Mouse (Mus musculus) cerebral cortex, adult 2 months (tissue): ENCODE measurements around the gene Gm28635.

Experiments
- WGBS: fragments of 180-500 bp; shearing (Covaris S2); methylation state at CpG from one replicate; pipeline ENCODE4 v1.1.7; 2018; 5-methylcytosine and 5-hydroxymethylcytosine counted together

Gene Gm28635

GRCm38 (mm10) chr2:84636231-84636741, 41.6 kb downstream of the Gm28635 start:
- WGBS = 36% methylated on average over 8 of the region's 8 CpGs

GRCm38 (mm10) chr2:84635611-84636010, 42.2 kb downstream of the Gm28635 start:
- 26% methylated on average over 2 of the region's 2 CpGs for WGBS

- 38% methylated on average over 4 of the region's 4 CpGs for WGBS
Measured at GRCm38 (mm10) chr2:84634934-84635482, 42.8 kb downstream of the Gm28635 start.

- 51% methylated on average over 4 of the region's 4 CpGs for WGBS
Measured at GRCm38 (mm10) chr2:84634006-84634405, 43.8 kb downstream of the Gm28635 start.

GRCm38 (mm10) chr2:84632999-84633398, 44.8 kb downstream of the Gm28635 start:
- WGBS = 35% methylated on average over 3 of the region's 3 CpGs

GRCm38 (mm10) chr2:84632001-84632400, 45.8 kb downstream of the Gm28635 start:
- WGBS = 95% methylated on average over 1 of the region's 1 CpGs

GRCm38 (mm10) chr2:84627036-84627435, 50.8 kb downstream of the Gm28635 start:
- 78% methylated on average over 3 of the region's 3 CpGs for WGBS

GRCm38 (mm10) chr2:84626366-84626975, 51.4 kb downstream of the Gm28635 start:
- 84% methylated on average over 7 of the region's 7 CpGs for WGBS

GRCm38 (mm10) chr2:84624201-84624600, 53.6 kb downstream of the Gm28635 start:
- WGBS = 95% methylated on average over 17 of the region's 17 CpGs

- WGBS = 76% methylated on average over 3 of the region's 3 CpGs
Measured at GRCm38 (mm10) chr2:84623428-84624119, 54.3 kb downstream of the Gm28635 start.

GRCm38 (mm10) chr2:84622668-84623067, 55.2 kb downstream of the Gm28635 start:
- WGBS = 25% methylated on average over 2 of the region's 2 CpGs

GRCm38 (mm10) chr2:84619646-84620340, 58.0 kb downstream of the Gm28635 start:
- WGBS = 94% methylated on average over 21 of the region's 21 CpGs

GRCm38 (mm10) chr2:84618914-84619313, 58.9 kb downstream of the Gm28635 start:
- WGBS = 48% methylated on average over 2 of the region's 2 CpGs

GRCm38 (mm10) chr2:84617637-84618515, 60.0 kb downstream of the Gm28635 start:
- 59% methylated on average over 3 of the region's 3 CpGs for WGBS

- 88% methylated on average over 6 of the region's 6 CpGs for WGBS
Measured at GRCm38 (mm10) chr2:84612764-84613163, 65.1 kb downstream of the Gm28635 start.

GRCm38 (mm10) chr2:84607842-84608241, 70.0 kb downstream of the Gm28635 start:
- 75% methylated on average over 1 of the region's 1 CpGs for WGBS

- WGBS = 58% methylated on average over 2 of the region's 2 CpGs
Measured at GRCm38 (mm10) chr2:84600977-84601376, 76.9 kb downstream of the Gm28635 start.

- WGBS = 93% methylated on average over 6 of the region's 6 CpGs
Measured at GRCm38 (mm10) chr2:84599270-84599888, 78.5 kb downstream of the Gm28635 start.

- 61% methylated on average over 1 of the region's 1 CpGs for WGBS
Measured at GRCm38 (mm10) chr2:84597123-84597522, 80.7 kb downstream of the Gm28635 start.

- WGBS = 94% methylated on average over 8 of the region's 8 CpGs
Measured at GRCm38 (mm10) chr2:84592801-84593200, 85.0 kb downstream of the Gm28635 start.

- WGBS = 85% methylated on average over 8 of the region's 8 CpGs
Measured at GRCm38 (mm10) chr2:84585700-84586099, 92.1 kb downstream of the Gm28635 start.
